Mouse (Mus musculus) intestine, embryonic 14.5 days (tissue): ENCODE data around the gene Rims4. TPM values are rescaled to one million over a fixed set of nuclear protein-coding genes. Genes with fewer than 3 reads are reported as not detected.

Experiments used
- ATAC-seq: fragments of 200-750 bp; cut with Nextera tagmentation; replicated peaks from 2 replicates; pipeline ENCODE4 v1.8.0; 2017; ENCODE audit warnings: low read depth, moderate number of reproducible peaks, moderate TSS enrichment, moderate library complexity; ENCODE audit not compliant: low FRiP score, low TSS enrichment
- DNase-seq: peaks from one replicate; pipeline ENCODE4 v3.0.0-alpha.2; 2018; ENCODE audit warnings: low spot score
- H3K27ac ChIP-seq: fragments of 300-500 bp; sonication (generic); 2 replicates; pipeline ENCODE4 v1.5.1; 2014; ENCODE audit warnings: low read depth, mild to moderate bottlenecking, control low read depth
- H3K27me3 ChIP-seq: fragments of 300-500 bp; sonication (generic); replicated peaks from 2 replicates; pipeline ENCODE4 v1.6.1; 2014; ENCODE audit warnings: low read length, control low read depth; ENCODE audit not compliant: control insufficient read depth, insufficient read depth
- H3K36me3 ChIP-seq: fragments of 300-500 bp; sonication (generic); 2 replicates; pipeline ENCODE4 v1.6.1; 2014; ENCODE audit warnings: low read length, control low read depth; ENCODE audit not compliant: control insufficient read depth, insufficient read depth
- H3K4me1 ChIP-seq: fragments of 300-500 bp; sonication (generic); replicated peaks from 2 replicates; pipeline ENCODE4 v1.6.1; 2014; ENCODE audit warnings: low read length, control low read depth, mixed read lengths; ENCODE audit not compliant: control insufficient read depth, insufficient read depth
- H3K4me2 ChIP-seq: fragments of 300-500 bp; sonication (generic); 2 replicates; pipeline ENCODE4 v1.6.1; 2014; ENCODE audit warnings: low read length
- H3K4me3 ChIP-seq: fragments of 300-500 bp; sonication (generic); 2 replicates; pipeline ENCODE4 v1.5.1; 2014; ENCODE audit warnings: low read depth, low read length, control low read depth, mixed read lengths
- H3K9ac ChIP-seq: fragments of 300-500 bp; sonication (generic); 2 replicates; pipeline ENCODE4 v1.6.1; 2014; ENCODE audit warnings: mild to moderate bottlenecking, low read length
- H3K9me3 ChIP-seq: fragments of 300-500 bp; sonication (generic); 2 replicates; pipeline ENCODE4 v1.6.1; 2016; ENCODE audit warnings: low read length, control low read depth; ENCODE audit not compliant: control insufficient read depth
- WGBS: fragments of 180-500 bp; shearing (Covaris S2); extraction: QIAGEN DNeasy Blood & Tissue Kit; methylation state at CpG from one replicate; pipeline ENCODE4 v1.1.7; 2014; 5-methylcytosine and 5-hydroxymethylcytosine counted together
- polyA plus RNA-seq: library from polyadenylated mRNA; unstranded; fragments of >200 nt; fragmentation: Nextera tagmentation; extraction: Ambion mirVana; gene quantifications from 2 replicates; pipeline ENCODE4 v1.2.1, GENCODE M21; 2014

Gene Rims4
- 0.22 and 0.30 TPM in 2 replicates for polyA plus RNA-seq

DNA sequence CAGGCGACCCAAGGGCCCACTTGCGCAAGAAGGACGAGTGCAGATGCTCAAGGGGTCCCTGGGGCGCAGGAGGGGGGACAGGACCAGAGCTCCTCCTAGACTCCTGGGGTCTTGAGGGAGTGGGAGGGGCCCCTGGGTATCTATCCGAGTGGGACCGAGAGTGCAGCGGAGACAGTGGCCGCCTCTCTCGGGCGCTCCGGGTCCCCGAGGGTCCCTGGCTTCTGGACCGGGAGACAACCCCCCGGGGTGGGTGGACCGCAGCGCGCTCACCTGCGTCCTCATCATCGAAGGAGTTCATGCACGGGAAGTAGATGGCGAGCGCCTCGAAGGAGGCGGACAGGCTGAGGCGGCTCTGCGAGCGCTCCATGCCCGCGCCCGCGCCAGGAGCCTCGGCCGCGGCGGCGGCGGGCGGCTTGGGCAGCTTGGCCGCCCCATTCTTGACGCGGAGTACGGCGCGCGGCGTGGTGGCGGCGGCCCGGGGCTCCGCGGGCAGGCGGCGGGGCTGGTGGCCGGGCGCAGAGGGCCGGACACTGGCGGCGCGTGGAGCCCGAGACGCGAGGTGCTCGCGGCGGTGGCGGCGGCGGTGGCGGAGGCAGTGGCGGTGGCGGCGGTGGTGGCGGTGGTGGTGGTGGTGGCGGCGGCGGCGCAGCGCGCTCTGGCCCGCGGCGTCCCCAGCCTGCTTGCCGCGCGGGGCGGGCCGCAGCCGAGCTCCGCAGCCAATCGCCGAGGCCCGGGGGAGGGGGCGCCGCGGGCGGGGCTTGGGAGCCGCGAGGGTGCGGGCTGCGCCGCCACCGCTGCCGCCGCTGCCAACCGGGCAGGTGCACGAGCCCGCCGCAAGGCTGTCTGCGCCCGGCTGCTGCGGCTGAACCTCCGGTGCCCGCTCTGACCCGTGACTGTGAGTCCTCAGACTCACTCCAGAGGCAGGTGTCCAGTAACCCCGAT, at the start of gene Rims4:
Gene Rims4 (minus strand): TSS at position 367 of the 942 bp plus-strand sequence.
- Histone ChIP-seq H3K4me2 (peak within 1 kb of the TSS; percentile 79), H3K27me3 (peaks cover 75% of the 10 kb centered on the region), H3K9ac (peak within 1 kb of the TSS; percentile 25; the same call in 1 of the 2 replicates), H3K27ac (no peak within 1 kb of the TSS), H3K9me3 (no peaks in the 10 kb centered on the region), H3K4me1 (peaks cover 5% of the 10 kb centered on the region), H3K36me3 (no peaks in the 10 kb centered on the region), H3K4me3 (peak within 1 kb of the TSS; percentile 49)
- WGBS: 2% methylated on average over 57 of the region's 115 CpGs
- ATAC-seq (peak; percentile 70; the same call in 1 of the 2 replicates), DNase-seq (peak; percentile 66)

DNA sequence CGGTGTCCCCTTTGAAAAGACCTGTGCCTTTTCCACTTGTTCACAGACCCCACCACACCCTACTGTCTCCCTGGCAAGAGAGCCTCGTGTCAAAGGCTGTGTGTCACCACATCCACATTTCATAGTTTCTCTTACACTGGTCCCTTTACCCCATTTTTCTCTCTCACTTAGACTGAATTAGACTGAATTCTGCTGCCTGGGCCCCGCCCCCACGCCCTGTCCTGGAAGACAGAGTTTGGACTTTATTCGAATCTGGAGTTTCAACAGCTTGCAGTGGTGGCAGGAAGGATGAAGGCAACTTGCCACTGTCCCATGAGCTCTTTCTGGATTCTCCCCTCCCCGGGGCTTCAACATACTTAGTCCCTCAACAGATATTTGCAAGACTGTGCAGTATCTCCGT, 47.2 kb upstream of the Rims4 start:
- ATAC-seq: no peak
- H3K4me2 ChIP-seq: no peak overlapping the region

GRCm38 (mm10) chr2:163964606-163965560, 46.4 kb upstream of the Rims4 start:
- ATAC-seq: no peak
- no peaks in the 10 kb centered on the region for H3K4me1 ChIP-seq
- no peak overlapping the region for H3K4me2 ChIP-seq
- H3K27me3 ChIP-seq: no peaks in the 10 kb centered on the region
- no peak for DNase-seq
- H3K9ac ChIP-seq: no peak overlapping the region
- no peak overlapping the region for H3K27ac ChIP-seq
- no peaks in the 10 kb centered on the region for H3K36me3 ChIP-seq
- H3K4me3 ChIP-seq: no peak overlapping the region
- WGBS: 61% methylated on average over 18 of the region's 19 CpGs
- H3K9me3 ChIP-seq: no peaks in the 10 kb centered on the region

More for the DNA sequence above, 47.2 kb upstream of the Rims4 start:
- no peak for DNase-seq
- H3K27me3 ChIP-seq: no peaks in the 10 kb centered on the region
- no peak overlapping the region for H3K9ac ChIP-seq
- WGBS: 74% methylated on average over 7 of the region's 7 CpGs
- H3K36me3 ChIP-seq: no peaks in the 10 kb centered on the region
- no peak overlapping the region for H3K4me3 ChIP-seq
- no peaks in the 10 kb centered on the region for H3K4me1 ChIP-seq
- H3K27ac ChIP-seq: no peak overlapping the region
- no peaks in the 10 kb centered on the region for H3K9me3 ChIP-seq

- H3K4me3 ChIP-seq: no peak overlapping the region
- no peak for ATAC-seq
Measured at GRCm38 (mm10) chr2:163953622-163954310, 35.3 kb upstream of the Rims4 start.

DNA sequence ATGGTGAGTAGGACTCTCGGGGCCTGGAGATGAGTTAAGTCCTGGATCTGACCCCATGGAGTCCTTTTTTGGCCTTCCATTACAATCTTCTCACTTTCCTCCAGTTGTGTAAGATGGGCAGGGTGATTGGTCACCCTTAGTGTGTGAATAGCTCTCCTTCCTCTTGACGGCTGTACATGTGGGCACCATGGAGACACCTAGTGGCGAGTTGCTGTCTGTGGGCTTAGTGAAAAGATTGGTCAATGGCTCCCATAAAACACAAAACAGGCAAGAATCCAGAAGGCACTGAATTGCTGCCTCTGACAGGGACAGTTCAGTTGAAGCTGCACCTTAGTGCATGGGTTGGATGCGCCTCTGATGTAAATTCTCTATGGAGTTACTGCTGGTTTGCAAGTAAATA, 33.3 kb upstream of the Rims4 start:
- Histone ChIP-seq H3K9ac (no peak overlapping the region), H3K36me3 (no peaks in the 10 kb centered on the region), H3K27me3 (no peaks in the 10 kb centered on the region), H3K4me2 (no peak overlapping the region), H3K27ac (no peak overlapping the region), H3K9me3 (no peaks in the 10 kb centered on the region), H3K4me1 (no peaks in the 10 kb centered on the region), H3K4me3 (no peak overlapping the region)
- peak; percentile 69 for DNase-seq
- WGBS: 17% methylated on average over 4 of the region's 4 CpGs
- peak; percentile 72; the same call in 1 of the 2 replicates for ATAC-seq

More at GRCm38 (mm10) chr2:163953622-163954310, 35.3 kb upstream of the Rims4 start:
- Histone ChIP-seq H3K9me3 (peaks cover 3% of the 10 kb centered on the region; the same call in 1 of the 2 replicates), H3K9ac (no peak overlapping the region), H3K27me3 (no peaks in the 10 kb centered on the region), H3K27ac (no peak overlapping the region), H3K4me2 (no peak overlapping the region), H3K4me1 (no peaks in the 10 kb centered on the region), H3K36me3 (no peaks in the 10 kb centered on the region)
- no peak for DNase-seq
- 42% methylated on average over 7 of the region's 7 CpGs for WGBS

GRCm38 (mm10) chr2:163947976-163948375, 29.5 kb upstream of the Rims4 start:
- H3K36me3 ChIP-seq: no peaks in the 10 kb centered on the region
- H3K27me3 ChIP-seq: no peaks in the 10 kb centered on the region
- H3K27ac ChIP-seq: no peak overlapping the region
- H3K4me1 ChIP-seq: no peaks in the 10 kb centered on the region
- H3K4me3 ChIP-seq: no peak overlapping the region
- no peak for DNase-seq
- H3K9ac ChIP-seq: no peak overlapping the region
- WGBS: 73% methylated on average over 7 of the region's 7 CpGs
- no peaks in the 10 kb centered on the region for H3K9me3 ChIP-seq
- no peak overlapping the region for H3K4me2 ChIP-seq
- ATAC-seq: no peak

DNA sequence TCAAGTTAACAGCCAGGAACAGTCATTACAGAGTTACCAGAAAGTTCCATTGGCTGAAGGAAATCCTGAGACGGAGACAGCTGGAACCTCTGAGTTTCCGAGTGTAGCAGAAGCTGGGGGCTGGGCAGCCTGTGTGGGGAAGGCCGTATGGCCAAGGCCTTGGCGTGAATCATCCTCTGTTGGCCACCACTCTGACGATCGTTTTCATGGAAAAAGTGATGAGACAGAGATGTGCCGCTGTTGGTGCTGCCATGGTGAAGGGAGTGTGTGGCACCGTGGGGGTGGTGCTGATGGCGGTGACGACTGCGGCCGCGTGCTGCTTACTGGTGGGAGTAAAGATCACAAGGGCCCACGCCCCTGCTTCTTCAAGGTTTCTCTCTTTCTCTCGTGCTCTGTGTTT, 27.7 kb upstream of the Rims4 start:
- Histone ChIP-seq H3K4me1 (no peaks in the 10 kb centered on the region), H3K9ac (no peak overlapping the region), H3K27me3 (no peaks in the 10 kb centered on the region), H3K4me2 (no peak overlapping the region), H3K4me3 (no peak overlapping the region), H3K36me3 (no peaks in the 10 kb centered on the region), H3K27ac (no peak overlapping the region), H3K9me3 (no peaks in the 10 kb centered on the region)
- 65% methylated on average over 15 of the region's 15 CpGs for WGBS
- ATAC-seq (no peak), DNase-seq (no peak)

- Histone ChIP-seq H3K27ac (no peak overlapping the region), H3K27me3 (no peaks in the 10 kb centered on the region), H3K4me3 (no peak overlapping the region), H3K9me3 (no peaks in the 10 kb centered on the region), H3K9ac (no peak overlapping the region), H3K4me1 (no peaks in the 10 kb centered on the region), H3K36me3 (no peaks in the 10 kb centered on the region), H3K4me2 (no peak overlapping the region)
- DNase-seq (no peak), ATAC-seq (no peak)
- 75% methylated on average over 8 of the region's 8 CpGs for WGBS
Measured at GRCm38 (mm10) chr2:163944511-163944910, 26.0 kb upstream of the Rims4 start.
